Mouse (Mus musculus) erythroblast, embryonic 14.5 days (primary cell): ENCODE data around the gene Hdac5.

Experiments
- GATA1 ChIP-seq: IDR thresholded peaks from 2 replicates; pipeline ENCODE4 v1.6.1; 2012; ENCODE audit warnings: low read length, inconsistent platforms, mixed read lengths
- TAL1 ChIP-seq: IDR thresholded peaks from 3 replicates; pipeline ENCODE4 v1.6.1; 2012; ENCODE audit warnings: low read length, inconsistent platforms, mixed read lengths

- TF ChIP-seq TAL1 (no peak), GATA1 (no peak)
Measured at GRCm38 (mm10) chr11:102190848-102191247, 39.1 kb downstream of the Hdac5 start.
